Mouse (Mus musculus): ENCODE results near the gene Crebl2. TPM values are rescaled to one million over a fixed set of nuclear protein-coding genes. Genes with fewer than 3 reads are reported as not detected.

Gene Crebl2
- total and polyA plus RNA-seq, 3 experiments, result 1.5 to 3.7 TPM; not detected in 1

DNA sequence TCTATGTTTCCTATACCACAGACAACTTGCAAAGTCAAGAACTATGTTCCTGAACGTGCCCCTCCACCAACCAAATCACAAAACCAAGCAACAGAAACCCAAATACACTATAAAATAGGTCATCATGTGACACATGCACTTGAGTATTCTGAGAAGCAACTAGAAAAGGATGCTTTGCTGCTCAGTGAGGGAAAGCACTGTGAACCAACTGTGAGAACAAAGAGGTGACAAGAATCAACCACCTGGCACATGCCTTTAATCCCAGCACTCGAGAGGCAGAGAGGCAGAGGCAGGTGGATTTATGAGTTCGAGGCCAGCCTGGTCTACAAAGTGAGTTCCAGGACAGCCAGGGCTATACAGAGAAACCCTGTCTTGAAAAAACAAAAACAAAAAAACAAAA lies 43.5 kb upstream of the Crebl2 start:
- Histone ChIP-seq H3K4me3 (ENCODE audit: control insufficient read depth in 1 of 2, insufficient read depth in 1 of 2, low read depth in 2 of 2, low read length in 2 of 2) (no peak overlapping the region), H3K27me3 (ENCODE audit: control insufficient read depth in 1 of 2, insufficient read depth in 2 of 2, low read length in 2 of 2) (no peaks in the 10 kb centered on the region), H3K9me3 (replicated peaks; ENCODE audit: insufficient read depth, low read length) (no peaks in the 10 kb centered on the region), H3K36me3 (ENCODE audit: control insufficient read depth in 1 of 2, insufficient read depth in 2 of 2, low read length in 2 of 2) (peaks cover 0 to 4% of the 10 kb centered on the region in 2 experiments; a peak in 1 of 4 replicates), H3K79me2 (ENCODE audit: control insufficient read depth, insufficient read depth, low read length, poor library complexity) (no peaks in the 10 kb centered on the region; the same call in 1 of the 2 replicates), H3K27ac (ENCODE audit: control insufficient read depth, low read depth, low read length) (no peak overlapping the region), H3K4me1 (ENCODE audit: control insufficient read depth in 1 of 2, insufficient read depth in 2 of 2, low read length in 2 of 2) (peaks cover 0 to 4% of the 10 kb centered on the region in 2 experiments; a peak in 2 of 4 replicates), H3K9ac (ENCODE audit: control insufficient read depth, low read depth, low read length, poor library complexity, severe bottlenecking) (no peak overlapping the region)
- TF ChIP-seq TCF12 (IDR thresholded peaks at IDR 0.05; ENCODE audit: low read depth, low read length) (no peak), USF2 (IDR thresholded peaks at IDR 0.05; ENCODE audit: borderline replicate concordance in 1 of 2, insufficient read depth in 1 of 2, low read depth in 1 of 2, low read length in 2 of 2) (no peak), CHD2 (IDR thresholded peaks at IDR 0.05; ENCODE audit: low read length) (no peak), RCOR1 (IDR thresholded peaks at IDR 0.05; ENCODE audit: low read depth, low read length) (no peak), RAD21 (IDR thresholded peaks at IDR 0.05; ENCODE audit: low read depth, low read length) (no peak), UBTF (IDR thresholded peaks at IDR 0.05; ENCODE audit: borderline replicate concordance, insufficient read depth, low read depth, low read length) (no peak), GABPA (IDR thresholded peaks at IDR 0.05; ENCODE audit: low read depth, low read length) (no peak), ZC3H11A (IDR thresholded peaks at IDR 0.05; ENCODE audit: low read depth, low read length) (no peak), HCFC1 (IDR thresholded peaks at IDR 0.05; ENCODE audit: low read depth, low read length) (no peak), CHD1 (IDR thresholded peaks at IDR 0.05; ENCODE audit: low read depth, low read length) (no peak), MAX (IDR thresholded peaks at IDR 0.05; ENCODE audit: low read length) (no peak), JUND (IDR thresholded peaks at IDR 0.05; ENCODE audit: low read depth, low read length) (no peak), USF1 (IDR thresholded peaks at IDR 0.05; ENCODE audit: low read depth, low read length) (no peak), BHLHE40 (IDR thresholded peaks at IDR 0.05; ENCODE audit: borderline replicate concordance, low read depth, low read length) (no peak), ZNF384 (IDR thresholded peaks at IDR 0.05; ENCODE audit: low read depth, low read length) (no peak), SMC3 (IDR thresholded peaks at IDR 0.05; ENCODE audit: low read depth, low read length) (no peak), E2F4 (IDR thresholded peaks at IDR 0.05; ENCODE audit: borderline replicate concordance, low read depth, low read length) (no peak)
- no peak for DNase-seq (ENCODE audit: low read depth, low spot score)

DNA sequence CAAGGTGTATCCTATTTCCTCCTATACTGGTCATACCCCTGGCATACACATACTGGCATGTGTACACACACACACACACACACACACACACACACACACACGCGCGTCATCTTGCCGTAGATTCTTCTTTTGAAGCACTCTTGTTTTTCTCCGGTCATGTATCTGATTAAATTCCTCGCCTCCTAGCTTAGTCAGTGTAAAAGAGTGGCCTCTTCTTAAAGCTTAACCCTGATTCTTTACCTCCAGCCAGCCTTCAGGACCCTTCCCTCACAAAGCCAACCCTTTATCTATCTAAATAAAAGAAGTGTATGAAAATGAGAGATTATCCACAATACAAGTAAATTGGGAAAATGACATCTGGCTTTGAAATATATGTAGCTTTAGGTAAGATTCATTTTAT lies 40.9 kb upstream of the Crebl2 start:
- Histone ChIP-seq H3K9me3 (replicated peaks; ENCODE audit: insufficient read depth, low read length) (no peaks in the 10 kb centered on the region), H3K27ac (ENCODE audit: control insufficient read depth, low read depth, low read length) (no peak overlapping the region), H3K4me1 (ENCODE audit: control insufficient read depth in 1 of 2, insufficient read depth in 2 of 2, low read length in 2 of 2) (peaks cover 0 to 4% of the 10 kb centered on the region in 2 experiments; a peak in 2 of 4 replicates), H3K36me3 (ENCODE audit: control insufficient read depth in 1 of 2, insufficient read depth in 2 of 2, low read length in 2 of 2) (peaks cover 0 to 4% of the 10 kb centered on the region in 2 experiments; a peak in 1 of 4 replicates), H3K4me3 (ENCODE audit: control insufficient read depth in 1 of 2, insufficient read depth in 1 of 2, low read depth in 2 of 2, low read length in 2 of 2) (no peak overlapping the region), H3K27me3 (ENCODE audit: control insufficient read depth in 1 of 2, insufficient read depth in 2 of 2, low read length in 2 of 2) (no peaks in the 10 kb centered on the region), H3K79me2 (ENCODE audit: control insufficient read depth, insufficient read depth, low read length, poor library complexity) (peaks cover 5% of the 10 kb centered on the region; the same call in 1 of the 2 replicates), H3K9ac (ENCODE audit: control insufficient read depth, low read depth, low read length, poor library complexity, severe bottlenecking) (no peak overlapping the region)
- TF ChIP-seq E2F4 (IDR thresholded peaks at IDR 0.05; ENCODE audit: borderline replicate concordance, low read depth, low read length) (no peak), KAT2A (conservative IDR thresholded peaks at IDR 0.05; ENCODE audit: low read depth, low read length) (no peak), UBTF (IDR thresholded peaks at IDR 0.05; ENCODE audit: borderline replicate concordance, insufficient read depth, low read depth, low read length) (no peak), GATA1 (IDR thresholded peaks at IDR 0.05; ENCODE audit: low read depth, low read length) (no peak), POLR2AphosphoS2 (IDR thresholded peaks at IDR 0.05; ENCODE audit: low read length) (no peak), NRF1 (IDR thresholded peaks at IDR 0.05; ENCODE audit: insufficient read depth, low read depth, low read length, poor library complexity, severe bottlenecking) (no peak), USF2 (IDR thresholded peaks at IDR 0.05; ENCODE audit: borderline replicate concordance in 1 of 2, insufficient read depth in 1 of 2, low read depth in 1 of 2, low read length in 2 of 2) (no peak), EP300 (IDR thresholded peaks at IDR 0.05; ENCODE audit: low read depth in 1 of 2, low read length in 2 of 2) (no peak), SIN3A (IDR thresholded peaks at IDR 0.05; ENCODE audit: low read length) (no peak), RCOR1 (IDR thresholded peaks at IDR 0.05; ENCODE audit: low read depth, low read length) (no peak), MAFK (IDR thresholded peaks at IDR 0.05; ENCODE audit: borderline replicate concordance, low read depth, low read length) (no peak)
- no peak for DNase-seq (ENCODE audit: low read depth, low spot score)
